Mouse (Mus musculus): Measurements from ENCODE around the gene Ccser2. TPM values are rescaled to one million over a fixed set of nuclear protein-coding genes. Genes with fewer than 3 reads are reported as not detected.

Gene Ccser2
- polyA plus RNA-seq, 1 experiment from 2014 or later, result 58.0 TPM

- Histone ChIP-seq H3K9ac (no peak overlapping the region), H3K4me1 (no peaks in the 10 kb centered on the region), H3K9me3 (replicated peaks) (no peaks in the 10 kb centered on the region), H3K4me2 (replicated peaks) (no peak overlapping the region), H3K27ac (no peak overlapping the region), H3K36me3 (peaks cover 10% of the 10 kb centered on the region; the same call in 1 of the 2 replicates), H3K27me3 (no peaks in the 10 kb centered on the region), H3K4me3 (no peak overlapping the region)
- ATAC-seq (ENCODE audit: low FRiP score), result no peak
- WGBS, result 91% methylated on average over 3 of the region's 3 CpGs
Measured at GRCm38 (mm10) chr14:36894701-36895100, 73.9 kb downstream of the Ccser2 start.

- Histone ChIP-seq H3K27me3 (no peaks in the 10 kb centered on the region), H3K36me3 (peaks cover 6% of the 10 kb centered on the region; the same call in 1 of the 2 replicates), H3K9ac (no peak overlapping the region), H3K4me3 (no peak overlapping the region), H3K4me1 (no peaks in the 10 kb centered on the region), H3K27ac (no peak overlapping the region), H3K9me3 (replicated peaks) (no peaks in the 10 kb centered on the region), H3K4me2 (replicated peaks) (no peak overlapping the region)
- no peak for ATAC-seq (ENCODE audit: low FRiP score)
- WGBS, result 73% methylated on average over 2 of the region's 2 CpGs
Measured at GRCm38 (mm10) chr14:36892762-36893358, 75.7 kb downstream of the Ccser2 start.

GRCm38 (mm10) chr14:36890130-36890529, 78.4 kb downstream of the Ccser2 start:
- no peak overlapping the region for H3K4me3 ChIP-seq
- no peak overlapping the region for H3K27ac ChIP-seq
- H3K27me3 ChIP-seq, result no peaks in the 10 kb centered on the region
- H3K4me1 ChIP-seq, result no peaks in the 10 kb centered on the region
- no peaks in the 10 kb centered on the region for H3K9me3 ChIP-seq (replicated peaks)
- no peak overlapping the region for H3K4me2 ChIP-seq (replicated peaks)
- H3K9ac ChIP-seq, result no peak overlapping the region
- WGBS, result 81% methylated on average over 7 of the region's 7 CpGs
- no peaks in the 10 kb centered on the region for H3K36me3 ChIP-seq
- ATAC-seq (ENCODE audit: low FRiP score), result no peak

GRCm38 (mm10) chr14:36885680-36886079, 82.9 kb downstream of the Ccser2 start:
- no peak for ATAC-seq (ENCODE audit: low FRiP score)
- no peaks in the 10 kb centered on the region for H3K9me3 ChIP-seq (replicated peaks)
- H3K27ac ChIP-seq, result no peak overlapping the region
- H3K4me1 ChIP-seq, result no peaks in the 10 kb centered on the region
- no peak overlapping the region for H3K9ac ChIP-seq
- WGBS, result 91% methylated on average over 5 of the region's 5 CpGs
- no peaks in the 10 kb centered on the region for H3K27me3 ChIP-seq
- no peak overlapping the region for H3K4me2 ChIP-seq (replicated peaks)
- H3K4me3 ChIP-seq, result no peak overlapping the region
- H3K36me3 ChIP-seq, result no peaks in the 10 kb centered on the region

- 91% methylated on average over 1 of the region's 1 CpGs for WGBS
- H3K4me1 ChIP-seq, result no peaks in the 10 kb centered on the region
- no peak for ATAC-seq (ENCODE audit: low FRiP score)
- no peak overlapping the region for H3K4me2 ChIP-seq (replicated peaks)
- no peak overlapping the region for H3K4me3 ChIP-seq
- no peak overlapping the region for H3K9ac ChIP-seq
- H3K27me3 ChIP-seq, result no peaks in the 10 kb centered on the region
- no peak overlapping the region for H3K27ac ChIP-seq
- no peaks in the 10 kb centered on the region for H3K36me3 ChIP-seq
- no peaks in the 10 kb centered on the region for H3K9me3 ChIP-seq (replicated peaks)
Measured at GRCm38 (mm10) chr14:36885117-36885516, 83.5 kb downstream of the Ccser2 start.

GRCm38 (mm10) chr14:36883576-36883975, 85.0 kb downstream of the Ccser2 start:
- H3K4me3 ChIP-seq, result no peak overlapping the region
- ATAC-seq (ENCODE audit: low FRiP score), result no peak

GRCm38 (mm10) chr14:36870257-36870656, 98.3 kb downstream of the Ccser2 start:
- no peaks in the 10 kb centered on the region for H3K9me3 ChIP-seq (replicated peaks)
- H3K4me1 ChIP-seq, result 0 out of 2 replicates have a peak, but pooled peaks cover 3% of the 10 kb centered on the region
- WGBS, result 48% methylated on average over 6 of the region's 6 CpGs
- H3K4me3 ChIP-seq, result no peak overlapping the region
- no peak overlapping the region for H3K27ac ChIP-seq
- no peak overlapping the region for H3K4me2 ChIP-seq (replicated peaks)
- H3K9ac ChIP-seq, result no peak overlapping the region
- no peaks in the 10 kb centered on the region for H3K36me3 ChIP-seq
- ATAC-seq (ENCODE audit: low FRiP score), result no peak
- H3K27me3 ChIP-seq, result no peaks in the 10 kb centered on the region

More at GRCm38 (mm10) chr14:36883576-36883975, 85.0 kb downstream of the Ccser2 start:
- Histone ChIP-seq H3K36me3 (peaks cover 10% of the 10 kb centered on the region), H3K9ac (no peak overlapping the region), H3K9me3 (replicated peaks) (no peaks in the 10 kb centered on the region), H3K4me2 (replicated peaks) (no peak overlapping the region), H3K4me1 (no peaks in the 10 kb centered on the region), H3K27me3 (no peaks in the 10 kb centered on the region), H3K27ac (no peak overlapping the region)
- WGBS, result 55% methylated on average over 3 of the region's 3 CpGs

GRCm38 (mm10) chr14:36868769-36869362, 99.7 kb downstream of the Ccser2 start:
- H3K4me2 ChIP-seq (replicated peaks), result no peak overlapping the region
- H3K4me3 ChIP-seq, result no peak overlapping the region
- 0 out of 2 replicates have a peak, but pooled peaks cover 3% of the 10 kb centered on the region for H3K4me1 ChIP-seq
- no peaks in the 10 kb centered on the region for H3K27me3 ChIP-seq
- no peak overlapping the region for H3K27ac ChIP-seq
- ATAC-seq (ENCODE audit: low FRiP score), result no peak
- H3K9me3 ChIP-seq (replicated peaks), result no peaks in the 10 kb centered on the region
- no peak overlapping the region for H3K9ac ChIP-seq
- no peaks in the 10 kb centered on the region for H3K36me3 ChIP-seq
- WGBS, result 81% methylated on average over 14 of the region's 14 CpGs

- Histone ChIP-seq H3K36me3 (no peaks in the 10 kb centered on the region), H3K4me1 (0 out of 2 replicates have a peak, but pooled peaks cover 3% of the 10 kb centered on the region), H3K9ac (no peak overlapping the region), H3K4me3 (no peak overlapping the region), H3K4me2 (replicated peaks) (no peak overlapping the region), H3K27me3 (no peaks in the 10 kb centered on the region), H3K9me3 (replicated peaks) (no peaks in the 10 kb centered on the region), H3K27ac (no peak overlapping the region)
- 20% methylated on average over 6 of the region's 6 CpGs for WGBS
- ATAC-seq (ENCODE audit: low FRiP score), result no peak; the same call in 1 of the 2 replicates
Measured at GRCm38 (mm10) chr14:36866966-36867700, 101.4 kb downstream of the Ccser2 start.

- WGBS, result 24% methylated on average over 15 of the region's 15 CpGs
- H3K27ac ChIP-seq, result no peak overlapping the region
- H3K36me3 ChIP-seq, result no peaks in the 10 kb centered on the region
- no peaks in the 10 kb centered on the region for H3K9me3 ChIP-seq (replicated peaks)
- H3K4me2 ChIP-seq (replicated peaks), result peak overlapping the region; percentile 30; the same call in 1 of the 2 replicates
- no peak overlapping the region for H3K9ac ChIP-seq
- ATAC-seq (ENCODE audit: low FRiP score), result peak; percentile 65
- no peaks in the 10 kb centered on the region for H3K27me3 ChIP-seq
- no peak overlapping the region for H3K4me3 ChIP-seq
- H3K4me1 ChIP-seq, result no peaks in the 10 kb centered on the region
Measured at GRCm38 (mm10) chr14:36863877-36864489, 104.6 kb downstream of the Ccser2 start.

- no peak overlapping the region for H3K27ac ChIP-seq
- WGBS, result 25% methylated on average over 7 of the region's 7 CpGs
- H3K27me3 ChIP-seq, result no peaks in the 10 kb centered on the region
- no peak overlapping the region for H3K9ac ChIP-seq
- no peak overlapping the region for H3K4me2 ChIP-seq (replicated peaks)
- H3K4me1 ChIP-seq, result no peaks in the 10 kb centered on the region
- peak; percentile 51; the same call in 1 of the 2 replicates for ATAC-seq (ENCODE audit: low FRiP score)
- H3K36me3 ChIP-seq, result no peaks in the 10 kb centered on the region
- H3K9me3 ChIP-seq (replicated peaks), result no peaks in the 10 kb centered on the region
- H3K4me3 ChIP-seq, result no peak overlapping the region
Measured at GRCm38 (mm10) chr14:36862387-36862786, 106.2 kb downstream of the Ccser2 start.

- no peak for ATAC-seq (ENCODE audit: low FRiP score)
- H3K4me2 ChIP-seq (replicated peaks), result no peak overlapping the region
- H3K27me3 ChIP-seq, result no peaks in the 10 kb centered on the region
- no peak overlapping the region for H3K9ac ChIP-seq
- 79% methylated on average over 4 of the region's 4 CpGs for WGBS
- no peaks in the 10 kb centered on the region for H3K9me3 ChIP-seq (replicated peaks)
- no peak overlapping the region for H3K4me3 ChIP-seq
- H3K4me1 ChIP-seq, result no peaks in the 10 kb centered on the region
- H3K36me3 ChIP-seq, result no peaks in the 10 kb centered on the region
- no peak overlapping the region for H3K27ac ChIP-seq
Measured at GRCm38 (mm10) chr14:36858932-36859331, 109.6 kb downstream of the Ccser2 start.

Measured in hindbrain, embryonic 12.5 days (tissue).